Mouse (Mus musculus): ENCODE data around the gene C1qc.

GRCm38 (mm10) chr4:136912841-136913240, 20.0 kb upstream of the C1qc start:
- TF ChIP-seq CTCF (IDR thresholded peaks at IDR 0.05; ENCODE audit: low read depth): no peak
- TF ChIP-seq EP300 (IDR thresholded peaks at IDR 0.05; ENCODE audit: low read depth): no peak
